Mouse (Mus musculus): ENCODE data around the gene Bysl. TPM values are rescaled to one million over a fixed set of nuclear protein-coding genes. Genes with fewer than 3 reads are reported as not detected.

Bysl gene
- polyA plus RNA-seq, 2 experiments: 12.5 to 13.3 TPM

GRCm38 (mm10) chr17:47611661-47611982, 330 bp upstream of the Bysl start:
- peaks cover 49% of the 10 kb centered on the region for H3K36me3 ChIP-seq (replicated peaks; ENCODE audit: control insufficient read depth, insufficient read depth, low read depth)
- peak; percentile 7 for ATAC-seq (ENCODE audit: insufficient read depth)

DNA sequence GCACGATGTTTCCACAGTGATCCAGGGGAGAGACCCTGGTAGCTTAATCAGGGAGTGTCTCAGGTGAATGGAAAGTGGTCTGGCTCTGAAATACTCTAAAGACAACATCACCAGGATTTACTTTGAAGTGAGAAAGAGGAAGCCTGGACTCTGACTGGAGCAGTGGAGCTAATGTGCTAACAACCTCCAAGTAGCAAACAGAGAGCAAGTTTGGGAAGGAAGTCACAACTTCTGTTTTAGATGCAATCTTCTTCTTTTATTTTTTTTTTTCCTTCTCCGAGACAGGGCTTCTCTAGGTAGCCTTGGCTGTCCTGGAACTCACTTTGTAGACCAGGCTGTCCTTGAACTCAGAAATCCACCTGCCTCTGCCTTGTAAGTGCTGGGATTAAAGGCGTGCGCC, 2.1 kb downstream of the Bysl start:
- peak overlapping the region; percentile 90 for H3K9ac ChIP-seq (replicated peaks)
- peak overlapping the region; percentile 61 for H3K27ac ChIP-seq
- H3K4me1 ChIP-seq (replicated peaks; ENCODE audit: control insufficient read depth in 2 of 2, insufficient read depth in 2 of 2, low read length in 1 of 2): peaks cover 16 to 30% of the 10 kb centered on the region in 2 experiments
- peak overlapping the region in 1 of 2 experiments; percentile 75; a peak in 2 of 4 replicates for H3K4me3 ChIP-seq (ENCODE audit: insufficient read depth in 1 of 2, low read depth in 2 of 2, low read length in 2 of 2)
- TF ChIP-seq CTCF (IDR thresholded peaks at IDR 0.05; ENCODE audit: low read depth) (no peak), EP300 (IDR thresholded peaks at IDR 0.05; ENCODE audit: low read depth) (no peak)
- peaks cover 52% of the 10 kb centered on the region for H3K36me3 ChIP-seq (replicated peaks; ENCODE audit: control insufficient read depth, insufficient read depth, low read depth)
- peak overlapping the region; percentile 71 for H3K4me2 ChIP-seq (ENCODE audit: low read depth)
- no peak for ATAC-seq (ENCODE audit: insufficient read depth)
- WGBS (ENCODE audit: insufficient replicate concordance): 69% methylated on average over 4 of the region's 4 CpGs
- no peaks in the 10 kb centered on the region for H3K9me3 ChIP-seq (ENCODE audit: control insufficient read depth, low read length)
- H3K27me3 ChIP-seq (ENCODE audit: control insufficient read depth, insufficient read depth, low read length): no peaks in the 10 kb centered on the region
- no peak for DNase-seq (ENCODE audit: low read depth in 3 of 3, low spot score in 3 of 3)

More at GRCm38 (mm10) chr17:47611661-47611982, 330 bp upstream of the Bysl start:
- Histone ChIP-seq H3K9me3 (ENCODE audit: control insufficient read depth, low read length) (no peaks in the 10 kb centered on the region), H3K4me1 (replicated peaks; ENCODE audit: control insufficient read depth in 2 of 2, insufficient read depth in 2 of 2, low read length in 1 of 2) (peaks cover 25 to 45% of the 10 kb centered on the region in 2 experiments), H3K4me2 (ENCODE audit: low read depth) (peak overlapping the region; percentile 71), H3K27me3 (ENCODE audit: control insufficient read depth, insufficient read depth, low read length) (no peaks in the 10 kb centered on the region), H3K9ac (replicated peaks) (peak overlapping the region; percentile 90), H3K27ac (peak overlapping the region; percentile 32), H3K4me3 (ENCODE audit: insufficient read depth in 1 of 2, low read depth in 2 of 2, low read length in 2 of 2) (peak overlapping the region; percentile 75 to 85)
- 0 out of 2 replicates have a peak, but pooled peaks have one; percentile 1 for TF ChIP-seq EP300 (IDR thresholded peaks at IDR 0.05; ENCODE audit: low read depth)
- no peak for TF ChIP-seq CTCF (IDR thresholded peaks at IDR 0.05; ENCODE audit: low read depth)
- WGBS (ENCODE audit: insufficient replicate concordance): 0% methylated on average over 13 of the region's 13 CpGs
- DNase-seq (ENCODE audit: low read depth in 3 of 3, low spot score in 3 of 3): no peak

DNA sequence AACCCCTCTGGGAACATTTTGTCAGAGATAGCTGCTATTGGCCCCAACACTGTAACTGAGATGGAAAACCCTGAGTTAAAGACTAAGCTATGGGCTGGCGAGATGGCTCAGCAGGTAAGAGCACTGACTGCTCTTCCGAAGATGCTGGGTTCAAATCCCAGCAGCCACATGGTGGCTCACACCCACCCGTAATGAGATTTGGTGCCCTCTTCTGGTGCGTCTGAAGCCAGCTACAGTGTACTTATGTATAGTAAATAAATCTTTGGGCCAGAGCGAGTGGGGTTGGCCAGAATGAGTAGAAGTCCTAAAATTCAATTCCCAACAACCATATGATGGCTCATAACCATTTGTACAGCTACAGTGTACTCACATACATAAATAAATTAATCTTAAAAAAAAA, 5.1 kb downstream of the Bysl start:
- TF ChIP-seq EP300 (IDR thresholded peaks at IDR 0.05; ENCODE audit: low read depth): no peak
- TF ChIP-seq CTCF (IDR thresholded peaks at IDR 0.05; ENCODE audit: low read depth): peak; percentile 69
- Histone ChIP-seq H3K4me3 (ENCODE audit: insufficient read depth in 1 of 2, low read depth in 2 of 2, low read length in 2 of 2) (no peak overlapping the region), H3K36me3 (replicated peaks; ENCODE audit: control insufficient read depth, insufficient read depth, low read depth) (peaks cover 64% of the 10 kb centered on the region), H3K4me1 (replicated peaks; ENCODE audit: control insufficient read depth in 2 of 2, insufficient read depth in 2 of 2, low read length in 1 of 2) (peaks cover 10 to 18% of the 10 kb centered on the region in 2 experiments), H3K9me3 (ENCODE audit: control insufficient read depth, low read length) (no peaks in the 10 kb centered on the region), H3K9ac (replicated peaks) (no peak overlapping the region), H3K27ac (no peak overlapping the region), H3K27me3 (ENCODE audit: control insufficient read depth, insufficient read depth, low read length) (no peaks in the 10 kb centered on the region), H3K4me2 (ENCODE audit: low read depth) (no peak overlapping the region)
- ATAC-seq (ENCODE audit: insufficient read depth): no peak
- 71% methylated on average over 5 of the region's 5 CpGs for WGBS (ENCODE audit: insufficient replicate concordance)
- no peak for DNase-seq (ENCODE audit: low read depth in 3 of 3, low spot score in 3 of 3)

DNA sequence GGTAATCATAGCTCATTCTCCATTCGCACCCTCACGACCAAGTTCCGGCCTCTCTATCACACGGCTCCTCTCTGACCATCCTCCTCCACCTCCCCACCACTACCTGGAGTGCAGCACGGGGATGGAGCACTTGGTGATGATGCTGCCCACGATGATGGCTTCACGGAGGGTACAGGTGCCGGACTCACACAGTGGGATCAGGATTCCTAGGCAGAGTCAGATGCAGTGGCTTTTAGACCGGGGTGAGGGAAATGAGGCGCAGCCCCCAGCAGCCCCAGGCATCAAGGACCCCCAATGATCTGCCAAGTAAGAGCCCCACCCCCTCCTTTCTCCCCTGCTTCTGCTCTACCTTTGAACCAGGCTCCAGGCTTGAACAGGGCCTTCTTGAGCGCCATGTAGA, 9.0 kb downstream of the Bysl start:
- ATAC-seq (ENCODE audit: insufficient read depth) (no peak), DNase-seq (ENCODE audit: low read depth in 3 of 3, low spot score in 3 of 3) (no peak)
- Histone ChIP-seq H3K4me3 (ENCODE audit: insufficient read depth in 1 of 2, low read depth in 2 of 2, low read length in 2 of 2) (no peak overlapping the region), H3K4me2 (ENCODE audit: low read depth) (no peak overlapping the region), H3K27me3 (ENCODE audit: control insufficient read depth, insufficient read depth, low read length) (no peaks in the 10 kb centered on the region), H3K27ac (no peak overlapping the region), H3K9ac (replicated peaks) (no peak overlapping the region), H3K4me1 (replicated peaks; ENCODE audit: control insufficient read depth in 2 of 2, insufficient read depth in 2 of 2, low read length in 1 of 2) (peaks cover 15 to 28% of the 10 kb centered on the region in 2 experiments), H3K9me3 (ENCODE audit: control insufficient read depth, low read length) (no peaks in the 10 kb centered on the region), H3K36me3 (replicated peaks; ENCODE audit: control insufficient read depth, insufficient read depth, low read depth) (peaks cover 84% of the 10 kb centered on the region)
- WGBS (ENCODE audit: insufficient replicate concordance): 85% methylated on average over 11 of the region's 11 CpGs
- TF ChIP-seq CTCF (IDR thresholded peaks at IDR 0.05; ENCODE audit: low read depth): no peak
- no peak for TF ChIP-seq EP300 (IDR thresholded peaks at IDR 0.05; ENCODE audit: low read depth)

DNA sequence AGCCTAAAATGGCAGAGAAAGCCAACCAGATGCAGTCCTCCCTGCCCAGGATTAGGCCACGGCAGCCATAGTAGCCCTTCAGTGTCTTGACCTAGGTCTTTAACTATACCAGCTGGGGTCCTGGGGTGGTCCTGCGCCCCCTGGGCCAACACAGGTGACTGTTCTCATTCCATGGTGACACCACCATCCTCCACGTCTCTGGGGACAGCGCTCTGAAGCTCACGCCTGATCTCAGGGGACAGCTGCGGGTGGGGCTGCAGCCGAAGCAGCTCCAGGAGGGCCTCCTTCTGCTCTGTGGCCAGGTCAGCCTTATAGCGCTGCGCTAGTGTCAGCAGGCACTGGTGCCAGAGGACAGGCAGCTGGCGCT, 9.9 kb downstream of the Bysl start:
- DNase-seq (ENCODE audit: low read depth in 3 of 3, low spot score in 3 of 3) (no peak), ATAC-seq (ENCODE audit: insufficient read depth) (no peak)
- no peak overlapping the region for H3K9ac ChIP-seq (replicated peaks)
- H3K4me1 ChIP-seq (replicated peaks; ENCODE audit: control insufficient read depth in 2 of 2, insufficient read depth in 2 of 2, low read length in 1 of 2): peaks cover 24 to 37% of the 10 kb centered on the region in 2 experiments
- WGBS (ENCODE audit: insufficient replicate concordance): 85% methylated on average over 10 of the region's 10 CpGs
- H3K4me2 ChIP-seq (ENCODE audit: low read depth): no peak overlapping the region
- peaks cover 82% of the 10 kb centered on the region for H3K36me3 ChIP-seq (replicated peaks; ENCODE audit: control insufficient read depth, insufficient read depth, low read depth)
- TF ChIP-seq CTCF (IDR thresholded peaks at IDR 0.05; ENCODE audit: low read depth) (no peak), EP300 (IDR thresholded peaks at IDR 0.05; ENCODE audit: low read depth) (no peak)
- H3K27me3 ChIP-seq (ENCODE audit: control insufficient read depth, insufficient read depth, low read length): no peaks in the 10 kb centered on the region
- H3K9me3 ChIP-seq (ENCODE audit: control insufficient read depth, low read length): no peaks in the 10 kb centered on the region
- no peak overlapping the region; the same call in 1 of the 2 replicates for H3K27ac ChIP-seq
- H3K4me3 ChIP-seq (ENCODE audit: insufficient read depth in 1 of 2, low read depth in 2 of 2, low read length in 2 of 2): no peak overlapping the region

Measured in liver, embryonic 14.5 days (tissue).